Mouse (Mus musculus): ENCODE measurements at regions not wholly inside any gene's neighbourhood (a gene's known extent, or its start where the extent isn't known, plus 50 kb on each side); places are given as distances from the start of the nearest gene placed in this dataset.

DNA sequence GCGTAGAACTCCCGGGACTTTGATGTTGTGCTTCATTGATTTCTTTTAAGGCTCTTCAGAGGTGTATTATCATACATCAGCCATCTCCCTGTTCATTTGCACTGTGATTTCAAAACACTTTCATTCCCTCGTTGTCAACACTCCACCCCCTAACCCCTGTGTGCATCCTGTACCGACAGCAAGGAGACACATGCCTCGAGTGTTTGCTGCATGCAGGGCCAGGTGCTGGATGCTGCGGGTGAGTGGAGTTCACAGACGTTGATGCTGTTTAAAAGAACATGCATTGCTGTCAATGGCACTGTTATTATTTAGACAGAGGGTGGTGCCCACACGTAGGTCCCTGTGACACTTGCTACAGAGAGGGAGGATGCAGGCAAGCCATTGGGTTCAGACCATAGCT lies 290.0 kb upstream of the Eef2kmt start:
- no peak for DNase-seq
- intact Hi-C loops (cut with DNase I): no loop called here

DNA sequence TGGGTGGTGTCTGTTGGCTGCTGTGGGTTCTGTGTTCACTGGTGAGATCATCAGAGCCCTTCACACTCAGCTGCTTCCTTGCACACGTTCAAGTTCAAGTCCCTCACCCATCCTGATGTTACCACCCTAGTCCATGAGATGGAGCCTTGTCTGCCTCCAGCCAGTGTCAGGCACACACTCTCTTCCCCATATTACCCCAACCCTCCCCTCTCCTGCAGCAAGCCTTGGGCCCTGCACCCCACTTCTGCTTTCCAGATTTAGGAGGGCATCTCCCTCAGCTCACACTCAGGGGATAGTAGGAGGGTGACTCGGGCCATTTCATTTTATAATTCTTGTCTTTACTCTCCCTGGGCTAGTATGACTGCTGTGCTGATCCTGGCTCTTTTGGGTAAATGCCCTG lies 288.7 kb upstream of the Eef2kmt start:
- intact Hi-C loops (cut with DNase I): no loop called here
- DNase-seq: no peak

DNA sequence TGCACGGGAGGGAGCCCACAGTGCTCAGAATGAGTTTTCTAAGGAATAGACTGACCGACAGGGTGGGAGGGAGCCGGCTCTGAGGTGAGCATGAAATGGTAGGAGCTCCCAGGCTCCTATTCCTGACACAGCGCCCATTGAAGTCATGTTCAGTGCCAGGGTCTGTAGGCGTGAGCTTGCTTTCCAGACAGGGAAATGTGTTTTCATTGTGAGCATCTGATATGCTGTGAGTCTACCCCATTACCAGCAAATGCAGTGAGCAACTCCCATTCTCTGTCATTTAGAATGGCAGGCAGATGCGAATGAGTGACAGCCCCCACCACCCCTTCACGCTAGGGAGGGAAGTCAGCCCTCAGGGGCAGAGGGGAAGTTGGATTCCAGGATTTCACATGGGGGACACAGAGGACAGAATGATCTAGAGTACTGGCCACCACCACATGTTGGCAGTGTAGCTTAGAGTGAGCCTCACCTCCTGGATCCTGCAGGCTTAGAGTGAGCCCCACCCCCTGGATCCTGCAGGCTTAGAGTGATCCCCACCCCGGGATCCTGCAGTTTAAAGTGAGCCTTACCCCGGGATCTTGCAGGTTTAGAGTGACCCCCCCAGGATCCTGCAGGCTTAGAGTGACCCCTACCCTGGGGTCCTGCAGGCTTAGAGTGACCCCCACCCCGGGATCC lies 283.2 kb upstream of the Eef2kmt start:
- DNase-seq: no peak
- intact Hi-C loops (cut with DNase I): loop anchor here (5.0 kb wide), 1 partner anchor 67 kb away; no protein-coding TSS in a partner anchor

DNA sequence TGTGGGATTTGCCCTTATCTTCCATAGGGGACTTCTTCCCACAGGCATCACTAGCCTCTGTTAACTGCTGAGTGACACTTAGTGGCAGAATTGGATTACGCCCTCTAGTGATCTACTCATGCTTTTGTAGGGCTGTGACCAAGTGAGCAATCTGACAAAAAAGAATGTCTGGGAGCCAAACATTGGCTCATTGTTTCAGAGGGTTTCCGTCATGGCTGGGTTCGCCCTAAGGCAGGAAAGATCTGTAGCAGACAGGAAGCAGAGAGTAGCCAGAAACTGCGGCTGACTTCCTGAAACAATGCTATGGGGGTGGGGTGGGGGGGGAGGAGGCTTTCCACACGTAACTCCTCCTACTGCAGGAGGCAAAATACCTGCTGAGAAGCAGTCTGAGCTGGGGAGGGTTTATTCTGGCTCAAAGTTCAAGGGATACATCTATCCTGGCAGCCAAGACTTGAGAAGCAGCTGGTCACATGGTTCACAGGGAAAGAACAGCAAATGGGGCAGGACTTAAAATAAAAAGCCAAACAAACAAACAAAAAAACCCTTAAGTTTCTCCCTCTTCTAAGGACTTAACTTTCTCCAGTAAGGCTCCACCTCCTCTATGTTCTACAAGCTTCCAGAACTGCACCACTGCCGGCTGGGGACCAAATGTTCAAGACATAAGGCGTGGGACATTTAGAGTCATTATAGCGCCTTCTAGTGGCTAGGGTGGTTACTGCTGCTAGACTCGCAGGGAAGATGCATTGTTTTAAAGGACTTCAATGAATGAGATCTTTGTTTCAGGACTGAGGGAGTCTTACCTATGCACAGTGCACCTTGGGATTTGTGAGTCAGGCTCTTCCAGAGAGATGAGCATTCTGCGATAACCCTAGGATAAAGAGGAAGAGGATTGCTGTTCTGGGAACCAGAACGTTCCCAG lies 281.8 kb upstream of the Eef2kmt start:
- intact Hi-C loops (cut with DNase I): loop anchor here (5.0 kb wide), 1 partner anchor 65 kb away; no protein-coding TSS in a partner anchor
- no peak for DNase-seq

DNA sequence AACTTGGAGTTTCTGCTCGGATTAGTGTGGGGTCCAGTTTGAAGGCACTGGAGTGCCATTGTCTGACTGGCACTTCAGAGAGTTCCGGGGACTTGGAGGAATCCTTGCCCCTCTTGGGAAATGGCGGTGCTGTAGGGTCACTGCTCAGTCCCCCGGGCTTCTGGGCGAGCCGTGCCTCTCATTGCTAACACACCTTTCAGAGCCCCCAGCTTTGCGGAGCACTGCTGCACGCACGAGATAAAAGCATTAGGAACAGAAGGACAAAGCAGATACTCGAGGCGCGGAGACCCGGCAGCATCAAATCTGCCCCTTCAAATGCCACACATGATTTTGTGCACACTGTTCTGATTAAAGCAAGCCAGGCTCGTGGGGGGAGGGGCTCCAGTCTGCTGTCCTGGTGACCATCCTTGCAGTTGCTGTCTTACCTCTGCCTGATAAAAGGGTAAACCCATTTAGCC lies 280.8 kb upstream of the Eef2kmt start:
- intact Hi-C loops (cut with DNase I): loop anchor here (5.0 kb wide), 1 partner anchor 64 kb away; no protein-coding TSS in a partner anchor
- no peak for DNase-seq

DNA sequence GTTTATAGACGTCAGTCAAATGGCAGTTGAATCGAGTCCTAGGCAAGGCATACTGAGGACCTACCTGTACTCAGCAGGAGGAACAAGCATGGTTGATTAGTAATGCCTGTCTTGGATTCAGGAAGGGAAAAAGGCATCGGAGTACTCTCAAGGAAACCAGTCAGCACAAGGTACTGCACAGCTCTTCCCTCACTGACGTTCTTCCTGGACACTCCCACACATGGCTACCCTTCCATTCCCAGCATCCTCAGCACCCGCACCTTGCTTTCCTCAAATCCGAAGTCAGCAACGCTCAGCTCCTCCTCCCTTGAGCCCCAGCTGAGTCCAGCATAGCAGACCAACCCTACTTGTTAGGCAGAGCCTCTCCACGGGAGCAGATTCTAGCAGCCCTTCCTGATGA lies 279.6 kb upstream of the Eef2kmt start:
- intact Hi-C loops (cut with DNase I): loop anchor here (5.0 kb wide), 1 partner anchor 63 kb away; no protein-coding TSS in a partner anchor
- no peak for DNase-seq

DNA sequence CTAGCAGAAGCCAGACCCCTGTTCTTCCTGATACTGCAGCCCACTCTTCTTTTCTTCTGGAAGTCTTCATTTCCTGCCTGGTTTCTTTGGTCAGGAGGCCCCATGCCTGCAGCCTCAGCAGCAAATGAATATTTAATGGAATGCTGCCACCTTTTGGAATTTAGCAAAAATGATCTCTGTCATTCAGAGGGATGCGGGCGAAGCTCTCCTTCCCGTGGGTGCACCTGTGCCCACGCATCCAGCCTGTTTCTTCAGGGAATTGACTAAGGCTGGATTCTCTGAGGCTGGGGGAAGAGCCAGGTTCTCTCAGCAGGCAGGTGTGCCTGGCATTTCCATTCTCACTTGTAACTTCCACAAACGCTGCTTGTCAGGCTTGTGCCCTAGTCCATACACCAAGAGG lies 279.1 kb upstream of the Eef2kmt start:
- DNase-seq: no peak
- intact Hi-C loops (cut with DNase I): loop anchor here (5.0 kb wide), 1 partner anchor 63 kb away; no protein-coding TSS in a partner anchor

DNA sequence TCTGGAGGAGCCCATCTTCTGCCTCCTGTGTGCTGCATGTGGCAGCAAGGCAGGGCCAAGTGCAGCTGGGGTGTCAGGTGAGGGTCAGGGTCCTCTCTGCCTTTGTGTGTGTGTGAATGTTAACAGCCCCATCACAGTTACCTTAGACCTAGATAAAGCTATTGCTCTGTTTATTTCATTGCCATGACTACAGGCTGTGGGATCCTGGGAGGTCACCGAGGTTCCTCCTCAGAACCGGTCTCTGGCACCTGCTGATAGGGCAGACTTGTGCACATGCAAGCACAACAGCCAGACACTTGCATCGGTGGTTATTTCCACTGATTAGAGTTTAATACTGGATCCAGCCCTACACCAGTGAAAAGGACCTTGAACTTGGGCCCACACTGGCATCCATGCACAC lies 278.6 kb upstream of the Eef2kmt start:
- intact Hi-C loops (cut with DNase I): no loop called here
- no peak for DNase-seq

DNA sequence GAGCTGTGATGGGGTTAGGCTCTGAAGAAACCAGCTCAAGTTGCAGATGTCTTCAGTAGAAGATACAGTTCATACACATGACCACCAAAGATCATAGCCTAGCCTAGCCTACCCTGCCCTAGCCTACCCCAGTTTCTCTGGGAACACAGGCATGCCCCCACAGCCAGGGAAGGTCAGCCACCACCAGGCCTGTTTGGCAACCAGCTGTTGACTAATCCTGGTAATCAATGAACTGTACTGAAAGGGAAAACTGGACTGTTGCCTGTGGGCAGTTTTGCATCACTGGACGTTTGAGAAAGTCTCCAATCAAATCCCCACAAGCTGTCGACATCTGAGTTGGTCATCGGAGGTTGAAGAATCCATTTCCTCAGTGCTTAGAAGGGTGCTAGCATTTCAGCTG lies 276.5 kb upstream of the Eef2kmt start:
- intact Hi-C loops (cut with DNase I): no loop called here
- DNase-seq: no peak

DNA sequence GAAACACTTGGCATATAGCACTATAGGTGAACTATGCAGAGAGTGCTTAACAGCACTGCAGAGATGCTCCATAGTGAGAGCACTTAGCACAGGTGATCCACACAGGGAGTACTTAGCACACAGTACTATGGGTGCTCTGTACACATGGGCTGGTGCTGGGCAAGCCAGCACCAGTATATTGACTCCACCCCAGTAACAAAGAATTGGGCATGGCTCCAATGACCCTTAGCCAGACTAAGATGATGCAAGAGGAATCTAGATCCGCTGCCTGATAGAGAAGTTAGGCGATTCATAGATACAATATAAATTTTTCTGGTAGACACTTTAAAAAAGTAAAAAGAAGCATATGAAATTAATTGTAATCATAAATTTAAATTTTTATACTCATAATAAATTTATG lies 274.0 kb upstream of the Eef2kmt start:
- DNase-seq: no peak
- intact Hi-C loops (cut with DNase I): no loop called here

DNA sequence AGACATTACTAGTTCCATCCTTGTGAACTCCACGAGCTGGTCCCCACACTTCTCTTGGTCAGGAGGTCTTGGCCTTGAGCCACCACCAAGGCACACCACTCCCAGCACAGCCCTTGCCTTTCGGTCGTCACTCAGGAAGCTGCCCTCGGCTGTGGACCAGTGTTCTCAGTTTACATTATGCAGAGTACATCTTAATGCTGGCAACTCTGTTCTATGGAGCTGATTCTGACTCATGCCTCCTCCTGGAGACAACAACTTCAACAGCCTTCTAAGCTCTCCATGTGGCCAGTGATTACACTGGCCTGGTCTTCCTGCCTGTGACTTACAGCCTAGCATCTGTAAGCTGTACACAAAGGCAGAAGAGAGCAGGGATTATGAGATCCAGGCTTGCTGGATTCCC lies 272.2 kb upstream of the Eef2kmt start:
- DNase-seq: no peak
- intact Hi-C loops (cut with DNase I): no loop called here

DNA sequence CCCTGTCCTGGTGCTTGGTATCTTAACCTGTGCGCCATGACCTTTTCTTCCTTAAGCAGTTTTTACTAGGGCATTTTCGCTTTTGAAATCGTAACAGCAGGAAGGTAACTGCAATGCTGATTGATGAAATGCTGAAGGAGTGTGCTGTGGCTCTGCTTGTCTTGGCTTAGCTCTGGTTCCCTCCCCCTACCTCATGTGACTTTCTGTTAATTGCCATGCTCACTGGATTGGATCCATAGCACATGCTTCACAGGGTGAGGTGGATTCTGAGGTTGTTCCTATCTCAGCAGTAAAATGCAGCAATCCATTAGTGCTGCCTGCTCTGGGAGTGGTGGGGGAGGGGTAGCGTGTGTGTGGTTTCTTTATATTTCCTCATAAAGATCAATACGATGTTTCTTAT lies 268.6 kb upstream of the Eef2kmt start:
- intact Hi-C loops (cut with DNase I): no loop called here
- no peak for DNase-seq

DNA sequence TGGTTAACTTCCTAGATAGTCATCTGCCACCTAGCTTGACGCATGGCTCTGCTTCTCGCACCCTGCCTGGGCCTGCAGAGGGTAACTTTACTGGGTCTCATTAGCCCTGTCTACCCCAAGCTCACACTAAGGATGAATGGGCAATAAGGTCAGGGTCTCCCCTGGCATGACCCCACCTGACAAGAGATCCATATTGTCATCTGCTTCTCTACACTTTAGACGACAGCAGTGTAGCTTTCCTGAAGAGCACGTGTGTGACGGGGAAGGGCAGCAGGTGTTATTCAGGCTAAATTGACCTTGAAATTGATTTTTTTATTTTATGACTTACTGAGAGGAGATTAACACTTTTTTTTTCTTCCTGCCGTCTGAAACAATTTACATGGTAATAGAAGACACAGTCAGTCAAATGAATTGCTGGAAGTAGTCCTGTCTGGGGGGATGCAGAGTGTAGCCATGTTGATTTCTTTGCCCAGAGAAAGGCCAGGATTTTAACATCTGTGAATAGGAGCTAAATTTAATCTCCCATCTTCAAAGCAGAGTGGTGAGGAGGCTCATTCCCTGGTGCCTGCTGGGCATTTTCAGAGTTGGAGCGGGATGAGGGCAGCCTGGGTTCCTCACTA lies 267.7 kb upstream of the Eef2kmt start:
- DNase-seq: no peak
- intact Hi-C loops (cut with DNase I): no loop called here

DNA sequence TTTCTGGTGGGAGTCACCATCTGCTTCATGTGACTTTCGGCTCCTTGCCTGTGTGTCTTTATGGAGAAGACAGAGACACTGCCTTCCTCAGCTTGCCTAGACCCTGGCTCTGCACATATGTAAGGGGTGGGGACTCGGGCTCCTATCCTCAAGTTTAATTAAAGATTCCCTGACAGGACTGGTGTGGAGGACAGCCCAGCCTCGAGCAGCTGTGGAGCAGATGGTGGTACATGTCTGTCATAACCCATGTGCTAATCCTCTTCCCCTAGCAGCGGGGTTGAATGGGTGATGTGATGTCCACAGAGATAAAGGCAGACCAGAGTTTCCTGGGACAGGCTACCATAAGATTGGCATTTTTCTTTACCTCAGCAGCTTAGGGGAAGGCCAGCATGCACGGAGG lies 262.0 kb upstream of the Eef2kmt start:
- DNase-seq: peak; percentile 22
- intact Hi-C loops (cut with DNase I): no loop called here

DNA sequence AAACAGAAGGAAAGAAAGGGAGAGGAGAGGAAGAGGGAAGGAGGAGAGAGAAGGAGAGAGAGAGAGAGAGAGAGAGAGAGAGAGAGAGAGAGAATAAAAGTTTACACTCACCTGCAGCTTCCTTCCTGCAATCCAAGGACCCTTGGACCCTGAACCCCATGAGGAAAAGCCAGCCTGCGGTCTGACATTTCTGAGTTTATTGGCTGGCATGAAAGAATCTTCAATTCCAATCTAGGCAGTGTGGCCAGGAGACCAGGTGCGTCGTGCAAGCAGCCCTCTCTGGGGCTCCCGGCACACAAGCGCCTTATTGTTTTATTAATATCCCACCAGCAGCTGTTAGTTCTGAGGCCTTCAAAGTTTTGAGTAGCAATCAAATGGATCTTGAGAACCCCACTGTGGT lies 260.1 kb upstream of the Eef2kmt start:
- DNase-seq: no peak
- intact Hi-C loops (cut with DNase I): no loop called here

DNA sequence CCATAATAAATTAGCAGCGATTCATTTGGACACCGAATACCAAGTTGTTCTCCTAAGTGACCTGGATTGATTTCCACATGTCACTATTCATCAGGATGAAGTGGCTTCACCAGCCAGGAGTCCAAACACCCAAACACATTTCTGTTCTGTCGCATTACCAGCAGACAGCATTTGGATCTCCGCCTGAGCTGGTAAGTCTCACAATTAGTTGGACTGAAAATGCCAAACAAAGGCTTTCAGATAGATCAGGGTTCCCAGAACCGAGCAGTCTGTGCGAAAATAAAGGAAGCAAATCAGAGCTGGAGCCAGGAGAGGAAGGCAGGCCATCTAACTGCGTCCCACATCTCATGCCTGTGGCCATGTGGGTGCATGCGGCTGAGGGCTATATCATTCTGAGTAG lies 251.5 kb upstream of the Eef2kmt start:
- intact Hi-C loops (cut with DNase I): no loop called here
- peak; percentile 36 for DNase-seq

DNA sequence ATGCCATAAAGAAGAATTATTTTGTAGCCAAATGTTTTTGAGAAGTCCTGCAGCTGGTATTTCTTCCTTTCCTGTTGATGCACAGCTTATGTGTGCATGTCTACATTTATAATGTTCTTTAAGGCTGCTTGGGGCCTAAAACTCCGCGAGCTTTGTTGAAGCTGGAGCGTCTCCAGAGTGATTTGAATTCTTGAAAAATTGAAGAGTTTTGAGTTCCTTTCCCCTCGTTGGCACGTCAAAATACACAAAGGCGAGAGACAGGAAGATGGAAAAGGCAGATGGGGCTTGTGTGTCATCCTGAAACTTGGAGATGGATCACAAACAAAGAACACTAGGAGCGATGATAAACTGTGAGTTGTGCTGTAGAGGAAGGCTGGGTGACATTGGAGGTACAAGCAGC lies 246.2 kb upstream of the Eef2kmt start:
- intact Hi-C loops (cut with DNase I): no loop called here
- DNase-seq: no peak

DNA sequence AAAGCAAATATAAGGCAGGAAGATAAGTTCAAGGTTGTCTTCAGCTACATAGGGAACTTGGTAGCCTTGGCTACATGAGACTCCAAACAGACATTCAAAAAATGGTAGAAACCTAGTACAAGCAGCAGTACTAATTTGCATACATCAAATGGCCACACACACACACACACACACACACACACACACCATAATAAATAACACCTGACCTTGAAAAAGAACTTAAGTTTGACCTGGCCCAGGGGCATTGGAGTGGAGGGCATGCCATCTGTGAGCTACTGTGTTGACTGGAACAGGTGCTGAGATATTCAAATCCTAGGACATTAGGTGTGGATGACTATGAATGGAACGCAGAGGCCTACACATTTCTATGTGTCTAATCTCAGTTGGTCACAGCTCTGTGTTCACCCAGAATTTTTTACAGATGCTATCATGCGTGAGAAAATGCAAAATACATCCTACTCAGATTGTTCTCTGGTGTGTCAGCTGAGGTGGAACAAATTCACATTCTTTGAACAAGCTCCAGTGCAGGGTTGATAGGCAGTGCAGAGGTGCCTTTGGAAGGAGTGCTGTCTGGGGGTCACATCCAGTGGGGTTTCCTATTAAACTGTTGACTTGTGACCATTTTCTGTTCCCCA lies 240.4 kb upstream of the Eef2kmt start:
- no peak for DNase-seq
- intact Hi-C loops (cut with DNase I): no loop called here

DNA sequence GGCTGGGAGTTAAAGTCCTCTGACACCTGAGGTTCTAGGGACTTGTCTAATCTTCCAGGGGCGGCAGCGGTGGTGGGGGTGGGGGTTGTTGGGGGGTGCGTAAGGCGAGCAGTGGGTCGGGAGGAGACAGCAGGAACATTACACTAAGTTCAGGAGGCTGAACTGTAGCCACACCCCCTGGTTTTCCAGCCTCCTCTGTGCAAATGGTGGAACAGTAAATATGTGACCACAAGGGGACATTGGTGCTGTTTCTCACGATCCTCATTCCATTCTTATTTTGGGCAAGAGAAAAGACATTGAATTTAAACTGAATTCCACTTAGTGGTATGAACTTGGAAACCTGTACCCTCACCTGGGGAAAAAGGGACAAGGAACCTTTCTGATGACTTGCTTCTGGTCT lies 237.6 kb upstream of the Eef2kmt start:
- no peak for DNase-seq
- intact Hi-C loops (cut with DNase I): no loop called here

DNA sequence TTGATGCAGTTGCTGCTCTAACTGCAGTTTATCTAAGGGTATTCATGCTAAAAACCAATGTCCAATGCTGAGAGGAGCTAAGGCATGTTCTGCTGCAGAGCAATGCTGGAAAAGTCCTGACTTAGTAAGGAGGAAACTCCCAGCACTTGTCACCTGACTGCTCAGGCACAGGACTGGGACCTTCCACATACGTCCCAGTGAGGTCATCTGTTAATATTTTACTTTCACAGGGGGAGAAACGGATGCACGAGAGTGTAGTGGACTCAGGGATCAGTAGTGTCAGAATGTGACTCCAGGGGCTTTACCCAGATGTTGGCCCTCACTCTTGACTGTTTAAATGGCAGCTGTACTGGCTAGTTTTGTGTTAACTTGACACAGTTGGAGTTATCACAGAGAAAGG lies 231.5 kb upstream of the Eef2kmt start:
- DNase-seq: no peak
- intact Hi-C loops (cut with DNase I): no loop called here

DNA sequence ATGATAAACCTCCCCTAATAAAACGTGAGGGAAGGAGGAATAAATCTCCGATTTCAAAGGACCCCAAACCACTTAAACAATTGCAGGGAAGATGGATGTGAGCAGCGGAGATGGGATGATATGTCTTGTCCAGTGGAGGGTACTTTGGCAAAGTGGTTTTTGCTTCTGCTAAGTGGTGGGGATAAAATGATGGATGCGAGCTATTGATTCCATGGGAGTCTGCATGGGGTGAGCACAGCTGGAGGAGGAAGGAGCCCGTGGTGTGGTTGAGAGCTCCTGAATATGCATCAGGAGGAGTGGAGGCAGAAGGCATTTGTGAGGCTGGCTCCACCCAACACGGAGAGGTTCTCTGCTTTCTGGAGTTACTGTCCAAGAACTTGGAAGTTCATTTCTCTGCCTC lies 227.6 kb upstream of the Eef2kmt start:
- intact Hi-C loops (cut with DNase I): no loop called here
- no peak for DNase-seq

Data from left cerebral cortex, postnatal 4 days (tissue).